Mouse (Mus musculus): Measurements from ENCODE around the gene Nop56. TPM values are rescaled to one million over a fixed set of nuclear protein-coding genes. Genes with fewer than 3 reads are reported as not detected.

The Nop56 gene
- 386 TPM for polyA plus RNA-seq (2017; shearing (Covaris generic))

DNA sequence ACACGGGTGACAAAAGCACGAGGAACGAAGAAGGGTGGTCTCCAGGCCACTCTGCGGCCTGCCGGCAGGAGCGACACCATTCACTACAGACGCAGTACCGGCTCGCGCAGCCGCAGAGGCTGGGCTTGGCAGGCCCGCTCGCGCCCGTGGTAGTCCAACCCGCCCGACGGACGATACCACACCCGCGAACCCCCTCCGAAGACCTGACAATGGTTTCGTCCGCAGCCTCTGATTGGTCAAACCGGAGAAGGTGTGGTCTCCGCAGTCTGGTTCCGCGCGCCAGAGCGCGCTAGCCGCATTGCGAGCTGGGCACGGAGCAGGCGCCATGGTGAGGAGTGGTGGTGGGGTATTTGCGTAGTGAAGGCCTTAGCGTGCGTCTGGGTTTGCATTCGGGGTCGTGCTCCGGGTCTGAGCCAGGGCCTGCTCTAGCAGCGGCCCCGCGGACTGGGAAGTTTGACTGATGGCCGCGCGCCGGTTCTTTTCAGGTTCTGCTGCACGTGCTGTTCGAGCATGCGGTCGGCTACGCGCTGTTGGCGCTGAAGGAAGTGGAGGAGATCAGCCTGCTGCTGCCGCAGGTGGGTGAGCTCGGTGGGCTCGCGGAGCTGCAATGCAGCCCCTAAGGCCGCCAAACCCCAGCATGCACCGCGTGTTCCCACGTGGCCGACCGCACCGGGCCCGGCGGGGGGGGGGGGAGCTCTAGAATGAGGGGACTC, at the start of gene Nop56:
Nop56 (plus strand) TSS at position 282 of the 713 bp plus-strand sequence.

DNA sequence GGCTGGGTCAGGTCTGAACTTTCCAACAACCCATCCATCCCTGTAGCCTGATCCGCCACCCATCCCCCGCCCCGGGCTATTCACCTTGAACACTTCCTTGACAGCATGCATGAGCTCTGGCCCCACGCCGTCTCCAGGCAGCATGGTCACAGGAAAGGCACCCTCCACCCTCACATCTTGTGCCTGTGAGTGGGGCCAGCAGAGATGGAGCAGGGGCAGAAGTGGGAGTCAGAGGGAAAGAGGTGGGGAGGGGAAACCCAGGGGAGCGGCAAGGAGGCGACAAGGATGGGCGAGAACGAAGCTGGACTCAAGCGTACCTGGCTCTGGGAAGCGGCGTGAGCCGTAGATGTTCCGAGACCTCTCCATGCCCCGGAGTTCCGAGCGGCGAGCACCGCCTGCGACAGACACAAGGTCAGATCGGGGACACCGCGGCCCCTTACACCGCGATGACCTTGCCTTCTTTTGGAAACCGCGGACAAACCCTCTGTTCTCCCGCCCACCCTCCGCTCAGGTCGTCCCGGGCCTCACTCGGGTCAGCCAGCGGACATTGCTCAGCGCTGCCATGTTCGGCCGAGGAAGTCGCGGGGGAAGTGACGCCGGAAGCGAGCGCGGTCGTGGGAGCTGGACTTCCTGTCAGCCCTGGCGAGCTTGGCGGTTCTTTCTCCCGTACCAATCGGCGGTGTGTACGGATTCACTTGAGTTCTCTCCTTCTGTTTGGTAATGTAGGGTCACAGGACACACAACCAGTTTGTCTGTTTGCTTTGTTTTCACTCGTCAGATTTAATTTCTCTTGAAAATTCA, 9.8 kb downstream of the Nop56 start, which contains the start of gene Idh3b:
Idh3b (minus strand) TSS at position 694 of the 801 bp plus-strand sequence.

DNA sequence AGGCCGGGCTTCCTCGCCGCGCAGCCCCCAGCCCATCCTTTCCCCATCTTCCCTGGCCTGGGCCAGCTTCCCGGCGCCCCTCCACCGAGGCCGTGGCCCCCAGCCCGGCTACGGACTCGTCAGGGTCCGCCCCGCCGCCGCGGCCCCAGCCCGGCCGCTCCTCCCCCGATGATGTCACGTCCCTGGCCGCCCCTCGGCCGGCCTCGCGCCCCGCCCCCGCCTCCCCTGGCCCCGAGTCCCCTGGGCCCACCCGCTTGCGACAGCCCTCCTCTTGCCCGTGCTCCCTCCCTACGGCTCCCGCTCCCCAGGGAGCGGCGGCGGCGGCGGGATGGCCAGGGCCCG, 20.7 kb downstream of the Nop56 start, which contains the start of gene Ebf4:
Ebf4 (plus strand) TSS at position 234 of the 342 bp plus-strand sequence.

Other genes with a start within 250 kb of the Nop56 start
- not detected for gene Tgm6, start 162.0 kb upstream of the Nop56 start, polyA plus RNA-seq (2017; shearing (Covaris generic))
- gene Snrpb, start 95.0 kb upstream of the Nop56 start, polyA plus RNA-seq (2017; shearing (Covaris generic)), result 355 TPM
- 0.16 TPM for gene Tmc2, start 79.2 kb upstream of the Nop56 start, polyA plus RNA-seq (2017; shearing (Covaris generic))
- 123 TPM for gene Idh3b, start 10.1 kb downstream of the Nop56 start, polyA plus RNA-seq (2017; shearing (Covaris generic))
- gene Ebf4, start 20.7 kb downstream of the Nop56 start, polyA plus RNA-seq (2017; shearing (Covaris generic)), result not detected
- gene Cpxm1, start 123.1 kb downstream of the Nop56 start, polyA plus RNA-seq (2017; shearing (Covaris generic)), result 0.32 TPM
- not detected for gene Gm28372, start 130.8 kb downstream of the Nop56 start, polyA plus RNA-seq (2017; shearing (Covaris generic))
- gene 1700020A23Rik, start 130.8 kb downstream of the Nop56 start, polyA plus RNA-seq (2017; shearing (Covaris generic)), result not detected
- not detected for gene Tmem239, start 132.0 kb downstream of the Nop56 start, polyA plus RNA-seq (2017; shearing (Covaris generic))
- gene Vps16, start 149.9 kb downstream of the Nop56 start, polyA plus RNA-seq (2017; shearing (Covaris generic)), result 266 TPM
- gene Pced1a, start 150.3 kb downstream of the Nop56 start, polyA plus RNA-seq (2017; shearing (Covaris generic)), result 13.9 TPM
- gene Ptpra, start 175.8 kb downstream of the Nop56 start, polyA plus RNA-seq (2017; shearing (Covaris generic)), result 142 TPM

All from effector memory CD4-positive, alpha-beta T cell, adult 7 months (primary cell).